Mouse (Mus musculus): ENCODE results near the gene Cd47. TPM values are rescaled to one million over a fixed set of nuclear protein-coding genes. Genes with fewer than 3 reads are reported as not detected.

Gene Cd47
- polyA plus RNA-seq, 1 experiment from 2014 or later: 166 TPM

DNA sequence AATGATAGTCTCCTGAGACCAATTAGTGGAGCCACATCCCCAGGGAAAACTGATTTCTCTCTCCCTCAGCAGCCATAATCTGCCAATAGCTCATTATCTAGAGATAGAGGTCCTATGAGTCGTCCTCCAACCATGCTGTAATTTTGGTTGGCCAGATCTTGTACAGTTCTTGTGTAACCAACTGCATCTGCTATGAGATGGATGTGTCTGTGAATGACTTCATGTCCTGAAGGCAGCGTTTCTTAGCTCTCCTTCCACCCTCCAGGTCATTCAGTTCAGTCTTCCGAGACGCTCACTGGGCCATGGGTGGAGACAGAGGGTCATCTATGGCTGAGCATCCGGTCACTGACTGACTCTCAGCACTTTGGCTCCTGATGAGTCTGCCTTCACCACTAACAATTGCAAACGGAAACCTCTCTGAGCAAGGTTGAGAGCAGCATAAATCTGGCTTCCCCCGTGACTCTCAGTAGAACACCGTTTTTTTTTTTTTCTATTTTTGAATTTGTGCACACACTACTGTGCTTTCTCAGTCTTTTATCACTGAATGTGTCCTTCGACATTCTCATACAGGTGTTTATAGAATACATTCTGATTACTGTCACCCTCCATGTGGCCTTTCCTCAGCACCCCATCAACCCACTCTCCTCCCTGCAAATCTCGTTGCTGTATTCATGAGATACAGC, 104.1 kb downstream of the Cd47 start:
- Histone ChIP-seq H3K27ac (ENCODE audit: low read depth, low read length) (no peak overlapping the region), H3K9ac (replicated peaks; ENCODE audit: low read depth, low read length) (no peak overlapping the region), H3K4me1 (ENCODE audit: control insufficient read depth, insufficient read depth, low read length) (no peaks in the 10 kb centered on the region), H3K9me3 (ENCODE audit: control insufficient read depth, low read length) (no peaks in the 10 kb centered on the region), H3K27me3 (ENCODE audit: control insufficient read depth, insufficient read depth, low read length) (no peaks in the 10 kb centered on the region), H3K4me3 (ENCODE audit: low read depth, low read length) (no peak overlapping the region), H3K4me2 (ENCODE audit: low read depth, low read length) (no peak overlapping the region), H3K36me3 (ENCODE audit: control insufficient read depth, insufficient read depth, low read length) (no peaks in the 10 kb centered on the region)
- WGBS: 89% methylated on average over 10 of the region's 10 CpGs
- no peak for ATAC-seq (ENCODE audit: low read depth)

DNA sequence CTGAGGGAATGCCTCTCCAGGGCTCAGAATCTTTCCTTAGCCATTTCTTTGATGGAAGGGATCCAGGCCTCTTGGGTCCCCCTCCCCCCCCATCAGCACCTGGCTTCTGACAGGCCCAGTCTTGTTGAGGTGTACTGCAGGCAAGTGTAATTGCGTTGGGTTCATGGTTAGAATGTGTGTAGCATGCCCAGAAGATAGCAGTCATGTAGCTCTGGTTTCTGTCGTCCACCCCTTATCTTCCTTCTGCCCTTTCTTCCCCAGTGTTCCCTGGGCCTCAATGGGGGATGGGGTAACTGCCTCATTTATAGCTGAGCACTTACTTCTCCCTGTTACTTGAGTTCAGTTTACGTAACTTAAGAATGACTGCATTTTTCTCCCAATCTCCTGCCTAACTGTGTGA, 104.7 kb downstream of the Cd47 start:
- H3K4me2 ChIP-seq (ENCODE audit: low read depth, low read length): no peak overlapping the region
- H3K36me3 ChIP-seq (ENCODE audit: control insufficient read depth, insufficient read depth, low read length): no peaks in the 10 kb centered on the region
- H3K4me3 ChIP-seq (ENCODE audit: low read depth, low read length): no peak overlapping the region
- H3K27me3 ChIP-seq (ENCODE audit: control insufficient read depth, insufficient read depth, low read length): no peaks in the 10 kb centered on the region
- H3K9ac ChIP-seq (replicated peaks; ENCODE audit: low read depth, low read length): no peak overlapping the region
- no peak for ATAC-seq (ENCODE audit: low read depth)
- WGBS: 79% methylated on average over 3 of the region's 3 CpGs
- no peaks in the 10 kb centered on the region for H3K9me3 ChIP-seq (ENCODE audit: control insufficient read depth, low read length)
- no peaks in the 10 kb centered on the region for H3K4me1 ChIP-seq (ENCODE audit: control insufficient read depth, insufficient read depth, low read length)
- H3K27ac ChIP-seq (ENCODE audit: low read depth, low read length): no peak overlapping the region

DNA sequence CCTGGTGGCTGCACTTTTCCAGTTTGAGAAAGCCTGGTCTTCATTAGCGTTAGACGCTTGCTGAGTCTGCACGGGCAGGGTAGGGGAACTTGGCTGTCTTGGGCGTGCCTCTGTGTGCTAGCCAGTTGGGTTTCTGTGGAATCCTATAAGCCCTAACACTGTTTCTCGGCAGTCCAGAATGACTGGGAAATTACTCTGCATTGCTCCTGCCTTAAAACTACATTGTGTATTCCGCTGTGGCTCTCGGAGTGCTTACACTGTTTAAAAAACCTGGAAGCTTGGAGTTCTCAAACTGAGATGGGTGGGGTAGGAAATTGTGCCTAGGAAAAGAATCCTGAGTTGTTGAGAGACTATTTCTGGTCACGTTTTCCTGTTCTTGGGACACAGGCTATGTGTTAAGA, 105.3 kb downstream of the Cd47 start:
- Histone ChIP-seq H3K4me2 (ENCODE audit: low read depth, low read length) (no peak overlapping the region), H3K9ac (replicated peaks; ENCODE audit: low read depth, low read length) (no peak overlapping the region), H3K36me3 (ENCODE audit: control insufficient read depth, insufficient read depth, low read length) (no peaks in the 10 kb centered on the region), H3K27ac (ENCODE audit: low read depth, low read length) (no peak overlapping the region), H3K9me3 (ENCODE audit: control insufficient read depth, low read length) (no peaks in the 10 kb centered on the region), H3K27me3 (ENCODE audit: control insufficient read depth, insufficient read depth, low read length) (no peaks in the 10 kb centered on the region), H3K4me1 (ENCODE audit: control insufficient read depth, insufficient read depth, low read length) (no peaks in the 10 kb centered on the region), H3K4me3 (ENCODE audit: low read depth, low read length) (no peak overlapping the region)
- ATAC-seq (ENCODE audit: low read depth): no peak
- 62% methylated on average over 8 of the region's 8 CpGs for WGBS

DNA sequence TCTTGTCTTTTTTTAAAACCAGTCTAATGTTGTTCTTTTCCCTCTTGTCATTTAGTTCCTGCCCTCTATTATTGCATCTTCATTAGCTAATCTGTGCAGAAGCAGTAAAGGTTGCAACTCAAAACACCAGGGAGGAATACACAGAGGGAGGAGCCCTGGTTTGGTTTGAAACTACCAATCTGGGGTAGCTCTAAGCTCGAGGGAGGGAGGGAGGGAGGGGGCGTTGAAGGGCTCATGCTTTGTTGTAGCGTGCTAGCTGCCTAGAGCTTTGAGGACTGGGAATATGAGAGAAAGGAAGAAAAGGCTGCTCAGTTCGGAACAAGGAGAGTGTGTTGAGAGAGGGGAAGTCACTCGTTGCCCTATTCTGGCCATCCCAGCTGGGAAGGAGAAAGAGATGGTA, 105.7 kb downstream of the Cd47 start:
- H3K9me3 ChIP-seq (ENCODE audit: control insufficient read depth, low read length): no peaks in the 10 kb centered on the region
- no peak overlapping the region for H3K9ac ChIP-seq (replicated peaks; ENCODE audit: low read depth, low read length)
- 30% methylated on average over 5 of the region's 5 CpGs for WGBS
- no peak for ATAC-seq (ENCODE audit: low read depth)
- no peak overlapping the region for H3K4me3 ChIP-seq (ENCODE audit: low read depth, low read length)
- no peaks in the 10 kb centered on the region for H3K27me3 ChIP-seq (ENCODE audit: control insufficient read depth, insufficient read depth, low read length)
- H3K27ac ChIP-seq (ENCODE audit: low read depth, low read length): no peak overlapping the region
- H3K4me2 ChIP-seq (ENCODE audit: low read depth, low read length): no peak overlapping the region
- H3K4me1 ChIP-seq (ENCODE audit: control insufficient read depth, insufficient read depth, low read length): no peaks in the 10 kb centered on the region
- no peaks in the 10 kb centered on the region for H3K36me3 ChIP-seq (ENCODE audit: control insufficient read depth, insufficient read depth, low read length)

DNA sequence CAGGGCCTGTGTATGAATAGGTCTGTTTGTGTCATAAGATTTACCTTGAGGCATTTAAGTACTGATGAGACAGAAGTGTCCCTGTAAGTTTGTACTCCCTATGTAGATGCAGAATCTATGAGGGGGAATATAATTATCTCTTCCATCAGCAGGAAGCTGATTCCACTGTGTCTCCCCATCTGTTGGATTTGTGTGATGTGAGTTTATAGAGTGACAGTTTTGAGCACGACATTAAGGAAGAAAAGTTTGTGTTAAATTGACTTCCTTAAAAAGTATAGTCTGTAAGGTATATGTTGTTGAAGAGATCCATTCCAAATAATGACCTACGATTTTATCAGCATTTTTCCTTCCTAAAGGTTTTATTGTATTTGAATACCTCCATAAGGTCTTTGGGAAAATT, 106.6 kb downstream of the Cd47 start:
- H3K4me2 ChIP-seq (ENCODE audit: low read depth, low read length): no peak overlapping the region
- no peaks in the 10 kb centered on the region for H3K36me3 ChIP-seq (ENCODE audit: control insufficient read depth, insufficient read depth, low read length)
- no peak for ATAC-seq (ENCODE audit: low read depth)
- H3K9me3 ChIP-seq (ENCODE audit: control insufficient read depth, low read length): no peaks in the 10 kb centered on the region
- no peaks in the 10 kb centered on the region for H3K27me3 ChIP-seq (ENCODE audit: control insufficient read depth, insufficient read depth, low read length)
- no peak overlapping the region for H3K27ac ChIP-seq (ENCODE audit: low read depth, low read length)
- H3K4me1 ChIP-seq (ENCODE audit: control insufficient read depth, insufficient read depth, low read length): no peaks in the 10 kb centered on the region
- H3K9ac ChIP-seq (replicated peaks; ENCODE audit: low read depth, low read length): no peak overlapping the region
- WGBS: 85% methylated on average over 2 of the region's 2 CpGs
- H3K4me3 ChIP-seq (ENCODE audit: low read depth, low read length): no peak overlapping the region

DNA sequence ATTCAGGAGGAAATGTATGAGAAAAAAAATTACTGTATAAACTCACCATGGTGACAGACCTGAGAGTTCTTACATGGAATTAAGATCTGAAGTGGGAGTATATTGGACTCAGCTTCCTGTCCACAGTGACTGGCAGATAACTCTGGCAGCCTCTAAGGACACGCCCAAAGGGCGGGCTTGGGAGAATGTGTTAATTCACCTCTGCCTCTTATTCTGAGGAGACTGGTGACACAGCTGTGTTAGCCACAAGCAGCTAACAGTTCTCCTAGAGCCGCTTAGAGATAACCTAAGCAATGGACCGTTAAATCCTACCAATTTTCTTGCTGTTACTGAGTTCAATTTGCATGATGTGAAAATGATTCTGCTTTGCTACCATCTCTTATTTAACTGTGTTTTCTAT, 107.0 kb downstream of the Cd47 start:
- 61% methylated on average over 4 of the region's 4 CpGs for WGBS
- H3K27me3 ChIP-seq (ENCODE audit: control insufficient read depth, insufficient read depth, low read length): no peaks in the 10 kb centered on the region
- no peak for ATAC-seq (ENCODE audit: low read depth)
- no peak overlapping the region for H3K4me2 ChIP-seq (ENCODE audit: low read depth, low read length)
- H3K9me3 ChIP-seq (ENCODE audit: control insufficient read depth, low read length): no peaks in the 10 kb centered on the region
- no peak overlapping the region for H3K9ac ChIP-seq (replicated peaks; ENCODE audit: low read depth, low read length)
- no peaks in the 10 kb centered on the region for H3K4me1 ChIP-seq (ENCODE audit: control insufficient read depth, insufficient read depth, low read length)
- H3K36me3 ChIP-seq (ENCODE audit: control insufficient read depth, insufficient read depth, low read length): no peaks in the 10 kb centered on the region
- no peak overlapping the region for H3K27ac ChIP-seq (ENCODE audit: low read depth, low read length)
- H3K4me3 ChIP-seq (ENCODE audit: low read depth, low read length): no peak overlapping the region

DNA sequence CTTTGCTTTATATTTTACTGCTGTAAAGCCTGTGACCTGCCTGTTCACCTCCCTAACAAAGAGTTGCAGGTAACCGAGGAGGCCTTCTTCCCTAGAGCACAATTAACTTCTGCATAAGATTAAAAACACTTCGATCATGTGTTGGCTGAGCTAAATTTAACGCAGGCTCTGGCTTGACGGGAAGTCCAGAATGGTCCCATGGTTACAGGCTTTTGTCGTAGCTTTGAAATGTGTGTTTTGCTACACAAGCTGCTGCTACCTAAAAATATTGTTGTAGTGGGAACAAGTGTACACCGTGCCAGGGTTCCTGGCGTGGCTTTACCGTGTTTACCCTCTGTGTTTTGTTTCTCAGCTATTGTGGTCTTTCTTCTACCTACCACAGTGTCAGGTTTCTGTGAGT, 109.2 kb downstream of the Cd47 start:
- WGBS: 53% methylated on average over 8 of the region's 8 CpGs
- Histone ChIP-seq H3K27me3 (ENCODE audit: control insufficient read depth, insufficient read depth, low read length) (no peaks in the 10 kb centered on the region), H3K4me1 (ENCODE audit: control insufficient read depth, insufficient read depth, low read length) (no peaks in the 10 kb centered on the region), H3K4me3 (ENCODE audit: low read depth, low read length) (no peak overlapping the region), H3K4me2 (ENCODE audit: low read depth, low read length) (no peak overlapping the region), H3K36me3 (ENCODE audit: control insufficient read depth, insufficient read depth, low read length) (no peaks in the 10 kb centered on the region), H3K9ac (replicated peaks; ENCODE audit: low read depth, low read length) (no peak overlapping the region), H3K27ac (ENCODE audit: low read depth, low read length) (no peak overlapping the region), H3K9me3 (ENCODE audit: control insufficient read depth, low read length) (no peaks in the 10 kb centered on the region)
- ATAC-seq (ENCODE audit: low read depth): no peak

DNA sequence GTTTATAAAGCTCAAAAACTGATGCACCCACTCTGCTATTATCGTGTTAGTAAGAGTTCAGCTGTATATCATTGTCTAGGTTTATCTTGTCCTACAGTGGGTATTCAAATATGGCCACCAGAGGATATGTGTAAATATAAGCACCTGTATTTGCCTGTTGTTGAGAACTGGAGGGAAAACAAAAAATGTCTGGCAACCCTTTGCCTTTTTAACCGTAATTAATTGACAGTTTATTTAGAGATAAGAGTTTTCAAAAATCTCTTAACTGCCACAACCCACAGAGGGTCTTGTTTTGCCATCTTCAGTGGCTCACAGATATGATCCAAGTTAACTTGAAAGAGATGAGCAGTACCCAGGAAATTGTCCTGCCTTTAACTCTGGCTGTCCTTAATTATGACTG, 113.8 kb downstream of the Cd47 start:
- H3K4me3 ChIP-seq (ENCODE audit: low read depth, low read length): no peak overlapping the region
- 77% methylated on average over 2 of the region's 2 CpGs for WGBS
- no peak overlapping the region for H3K9ac ChIP-seq (replicated peaks; ENCODE audit: low read depth, low read length)
- ATAC-seq (ENCODE audit: low read depth): no peak
- no peaks in the 10 kb centered on the region for H3K36me3 ChIP-seq (ENCODE audit: control insufficient read depth, insufficient read depth, low read length)
- H3K9me3 ChIP-seq (ENCODE audit: control insufficient read depth, low read length): no peaks in the 10 kb centered on the region
- H3K4me2 ChIP-seq (ENCODE audit: low read depth, low read length): no peak overlapping the region
- H3K4me1 ChIP-seq (ENCODE audit: control insufficient read depth, insufficient read depth, low read length): no peaks in the 10 kb centered on the region
- H3K27ac ChIP-seq (ENCODE audit: low read depth, low read length): no peak overlapping the region
- no peaks in the 10 kb centered on the region for H3K27me3 ChIP-seq (ENCODE audit: control insufficient read depth, insufficient read depth, low read length)

DNA sequence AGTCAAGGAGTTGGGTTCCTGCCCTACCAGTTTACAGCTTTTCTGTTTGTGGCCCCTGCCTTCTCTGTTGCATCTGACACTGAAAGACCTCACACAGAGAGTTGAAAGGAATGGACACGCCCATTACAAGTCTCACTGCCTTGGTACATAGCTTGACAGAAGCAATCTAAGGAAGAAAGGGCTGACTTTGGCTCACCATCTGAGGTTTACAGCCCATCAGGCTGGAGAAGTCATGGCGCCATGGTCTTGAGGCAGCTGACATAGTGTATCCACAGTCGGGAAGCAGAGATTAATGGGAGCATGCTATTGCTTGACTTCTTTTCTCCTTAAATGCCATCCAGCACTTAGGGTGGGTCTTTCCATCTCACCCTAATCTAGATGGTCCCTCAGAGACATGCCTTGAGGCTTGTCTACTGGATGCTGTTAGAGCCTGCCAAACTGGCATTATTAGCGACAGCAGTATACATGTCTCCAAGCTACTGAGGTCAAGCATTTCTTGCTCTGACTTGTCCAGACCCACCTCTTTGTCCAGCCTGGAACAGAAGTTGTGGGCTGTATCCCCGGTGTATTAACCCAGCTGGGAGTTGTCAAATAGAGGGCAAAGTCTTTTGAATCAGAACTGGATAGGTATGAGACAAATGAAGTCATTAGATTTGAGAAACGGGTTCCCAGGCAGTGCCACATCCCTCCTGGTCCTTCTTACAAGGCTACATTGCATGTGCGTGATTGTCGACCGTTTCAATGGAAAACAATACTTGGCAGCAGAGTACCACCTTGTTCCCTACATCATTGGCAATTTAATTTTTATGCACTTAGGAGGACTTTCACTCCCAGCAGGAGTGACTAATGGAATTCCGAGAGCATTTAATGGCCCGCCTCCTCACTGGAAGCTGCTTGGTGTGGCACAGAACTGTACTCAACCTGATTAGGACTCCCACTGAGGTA, 115.5 kb downstream of the Cd47 start:
- Histone ChIP-seq H3K36me3 (ENCODE audit: control insufficient read depth, insufficient read depth, low read length) (no peaks in the 10 kb centered on the region), H3K4me3 (ENCODE audit: low read depth, low read length) (no peak overlapping the region), H3K9me3 (ENCODE audit: control insufficient read depth, low read length) (no peaks in the 10 kb centered on the region), H3K4me2 (ENCODE audit: low read depth, low read length) (no peak overlapping the region), H3K27ac (ENCODE audit: low read depth, low read length) (no peak overlapping the region), H3K27me3 (ENCODE audit: control insufficient read depth, insufficient read depth, low read length) (no peaks in the 10 kb centered on the region), H3K9ac (replicated peaks; ENCODE audit: low read depth, low read length) (no peak overlapping the region), H3K4me1 (ENCODE audit: control insufficient read depth, insufficient read depth, low read length) (no peaks in the 10 kb centered on the region)
- no peak for ATAC-seq (ENCODE audit: low read depth)
- WGBS: 60% methylated on average over 11 of the region's 11 CpGs
